ENCODE assay signal across 1 mouse cellular context in genomic region chr12:21227076-21227980, GRCm38 (mm10).
A peak's percentile ranks its signal among the peaks of the same experiment; 100 is the strongest.
TF ChIP-seq lines count a peak whose summit lies in the region.

No protein-coding gene starts in this region.

TF ChIP-seq in MEL, 35 proteins besides CTCF, POLR2A, EP300 and RAD21 (continued from another document):
- no peak for TF ChIP-seq ELF1 (IDR thresholded peaks at IDR 0.05; ENCODE audit: low read depth, low read length)
- no peak for TF ChIP-seq GABPA (IDR thresholded peaks at IDR 0.05; ENCODE audit: low read depth, low read length)
- peak; percentile 59 for TF ChIP-seq SIN3A (IDR thresholded peaks at IDR 0.05; ENCODE audit: low read length)
- TF ChIP-seq TCF12 (IDR thresholded peaks at IDR 0.05; ENCODE audit: low read depth, low read length), result peak; percentile 52
- no peak for TF ChIP-seq MAFK (IDR thresholded peaks at IDR 0.05; ENCODE audit: borderline replicate concordance, low read depth, low read length)
- no peak for TF ChIP-seq BHLHE40 (IDR thresholded peaks at IDR 0.05; ENCODE audit: borderline replicate concordance, low read depth, low read length)
- TF ChIP-seq ZKSCAN1 (IDR thresholded peaks at IDR 0.05; ENCODE audit: low read depth, low read length), result no peak
- 0 out of 2 replicates have a peak, but pooled peaks have one; percentile 7 for TF ChIP-seq MAX (IDR thresholded peaks at IDR 0.05; ENCODE audit: low read length)
- TF ChIP-seq E2F4 (IDR thresholded peaks at IDR 0.05; ENCODE audit: borderline replicate concordance, low read depth, low read length), result no peak
- TF ChIP-seq USF1 (IDR thresholded peaks at IDR 0.05; ENCODE audit: low read depth, low read length), result no peak
- TF ChIP-seq MEF2A (IDR thresholded peaks at IDR 0.05; ENCODE audit: extremely low read depth, insufficient replicate concordance, low read depth, low read length, poor library complexity, severe bottlenecking), result no peak
- TF ChIP-seq GATA1 (IDR thresholded peaks at IDR 0.05; ENCODE audit: low read depth, low read length), result peak; percentile 58; the same call in 1 of the 2 replicates
- TF ChIP-seq RCOR1 (IDR thresholded peaks at IDR 0.05; ENCODE audit: low read depth, low read length), result no peak
- no peak for TF ChIP-seq POLR2AphosphoS2 (IDR thresholded peaks at IDR 0.05; ENCODE audit: low read length)
- no peak for TF ChIP-seq KAT2A (conservative IDR thresholded peaks at IDR 0.05; ENCODE audit: low read depth, low read length)
- peak; percentile 56; the same call in 1 of the 2 replicates for TF ChIP-seq ETS1 (IDR thresholded peaks at IDR 0.05; ENCODE audit: low read depth, low read length)
- no peak for TF ChIP-seq POLR2AphosphoS5 (IDR thresholded peaks at IDR 0.05; ENCODE audit: borderline replicate concordance, low read depth, low read length)
- TF ChIP-seq ZNF384 (IDR thresholded peaks at IDR 0.05; ENCODE audit: low read depth, low read length), result no peak
- no peak for TF ChIP-seq CHD1 (IDR thresholded peaks at IDR 0.05; ENCODE audit: low read depth, low read length)
- TF ChIP-seq UBTF (IDR thresholded peaks at IDR 0.05; ENCODE audit: borderline replicate concordance, insufficient read depth, low read depth, low read length), result no peak
- TF ChIP-seq ZMIZ1 (IDR thresholded peaks at IDR 0.05; ENCODE audit: low read depth, low read length), result no peak
- no peak for TF ChIP-seq JUND (IDR thresholded peaks at IDR 0.05; ENCODE audit: low read depth, low read length)
- TF ChIP-seq MYB (IDR thresholded peaks at IDR 0.05; ENCODE audit: low read depth, low read length), result no peak
- no peak for TF ChIP-seq USF2 (IDR thresholded peaks at IDR 0.05; ENCODE audit: borderline replicate concordance in 1 of 2, insufficient read depth in 1 of 2, low read depth in 1 of 2, low read length in 2 of 2)
- TF ChIP-seq CHD2 (IDR thresholded peaks at IDR 0.05; ENCODE audit: low read length), result no peak
- peak; percentile 2; the same call in 1 of the 2 replicates for TF ChIP-seq MYC (IDR thresholded peaks at IDR 0.05; ENCODE audit: low read depth, low read length)
- TF ChIP-seq NRF1 (IDR thresholded peaks at IDR 0.05; ENCODE audit: insufficient read depth, low read depth, low read length, poor library complexity, severe bottlenecking), result no peak
- TF ChIP-seq NELFE (IDR thresholded peaks at IDR 0.05; ENCODE audit: low read depth, low read length), result no peak
- TF ChIP-seq SMC3 (IDR thresholded peaks at IDR 0.05; ENCODE audit: low read depth, low read length), result peak; percentile 49
- no peak for TF ChIP-seq MAZ (IDR thresholded peaks at IDR 0.05; ENCODE audit: low read depth, low read length)
- peak; percentile 28; the same call in 1 of the 2 replicates for TF ChIP-seq ZC3H11A (IDR thresholded peaks at IDR 0.05; ENCODE audit: low read depth, low read length)
- TF ChIP-seq MXI1 (IDR thresholded peaks at IDR 0.05; ENCODE audit: low read depth, low read length), result peak; percentile 62
- TF ChIP-seq TBP (IDR thresholded peaks at IDR 0.05; ENCODE audit: low read depth, low read length), result peak; percentile 45; the same call in 1 of the 2 replicates
TF ChIP-seq in MEL: peak in this region for 11.
